Mouse (Mus musculus) limb, embryonic 12.5 days (tissue): ENCODE data around the gene Sh3glb2. TPM values are rescaled to one million over a fixed set of nuclear protein-coding genes. Genes with fewer than 3 reads are reported as not detected.

Experiments used
- ATAC-seq: fragments of 200-750 bp; cut with Nextera tagmentation; 2 replicates; pipeline ENCODE4 v1.8.0; 2017; ENCODE audit warnings: low read depth, moderate TSS enrichment; ENCODE audit not compliant: insufficient number of reproducible peaks, insufficient read depth, low FRiP score, low TSS enrichment
- H3K27ac ChIP-seq: fragments of 300-500 bp; sonication (generic); 2 replicates; pipeline ENCODE4 v1.5.1; 2016; ENCODE audit warnings: mild to moderate bottlenecking, moderate library complexity
- H3K27me3 ChIP-seq: fragments of 300-500 bp; sonication (generic); 2 replicates; pipeline ENCODE4 v1.6.1; 2016; ENCODE audit warnings: mild to moderate bottlenecking, moderate library complexity
- H3K36me3 ChIP-seq: fragments of 300-500 bp; sonication (generic); 2 replicates; pipeline ENCODE4 v1.6.1; 2016; ENCODE audit warnings: mild to moderate bottlenecking, moderate library complexity
- H3K4me1 ChIP-seq: fragments of 300-500 bp; sonication (generic); replicated peaks from 2 replicates; pipeline ENCODE4 v1.6.1; 2016
- H3K4me2 ChIP-seq: fragments of 300-500 bp; sonication (generic); 2 replicates; pipeline ENCODE4 v1.6.1; 2016; ENCODE audit warnings: mild to moderate bottlenecking, moderate library complexity
- H3K4me3 ChIP-seq: fragments of 300-500 bp; sonication (generic); replicated peaks from 2 replicates; pipeline ENCODE4 v1.5.1; 2016; ENCODE audit warnings: mild to moderate bottlenecking
- H3K9ac ChIP-seq: fragments of 300-500 bp; sonication (generic); replicated peaks from 2 replicates; pipeline ENCODE4 v1.6.1; 2016; ENCODE audit warnings: mild to moderate bottlenecking, moderate library complexity
- H3K9me3 ChIP-seq: fragments of 300-500 bp; sonication (generic); 2 replicates; pipeline ENCODE4 v1.6.1; 2016; ENCODE audit warnings: mild to moderate bottlenecking, moderate library complexity
- WGBS: fragments of 180-500 bp; shearing (Covaris S2); methylation state at CpG from one replicate; pipeline ENCODE4 v1.1.7; 2016; 5-methylcytosine and 5-hydroxymethylcytosine counted together
- microRNA-seq: library from miRNA; unstranded; fragments of <30 nt; microRNA quantifications from one replicate; pipeline ENCODE4, GENCODE M21; 2017
- polyA plus RNA-seq: library from polyadenylated mRNA; unstranded; fragments of >200 nt; fragmentation: Nextera tagmentation; extraction: Ambion mirVana; gene quantifications from 2 replicates; pipeline ENCODE4 v1.2.1, GENCODE M21; 2016

Sh3glb2 gene
- polyA plus RNA-seq, 1 experiment from 2014 or later: 91.0 TPM

- Histone ChIP-seq H3K4me1 (no peaks in the 10 kb centered on the region), H3K27me3 (no peaks in the 10 kb centered on the region), H3K4me2 (no peak overlapping the region), H3K9me3 (no peaks in the 10 kb centered on the region), H3K27ac (no peak overlapping the region), H3K9ac (no peak overlapping the region), H3K36me3 (peaks cover 85% of the 10 kb centered on the region), H3K4me3 (no peak overlapping the region)
- 89% methylated on average over 5 of the region's 5 CpGs for WGBS
- ATAC-seq: no peak
These were observed 59.2 kb downstream of the Sh3glb2 start for GRCm38 (mm10) chr2:30299966-30300365.

- H3K27me3 ChIP-seq: no peaks in the 10 kb centered on the region
- no peak overlapping the region for H3K4me3 ChIP-seq
- no peaks in the 10 kb centered on the region for H3K4me1 ChIP-seq
- 85% methylated on average over 3 of the region's 3 CpGs for WGBS
- no peaks in the 10 kb centered on the region for H3K9me3 ChIP-seq
- no peak overlapping the region for H3K9ac ChIP-seq
- H3K4me2 ChIP-seq: no peak overlapping the region
- ATAC-seq: no peak
- peaks cover 81% of the 10 kb centered on the region for H3K36me3 ChIP-seq
- H3K27ac ChIP-seq: no peak overlapping the region
These were observed 59.6 kb downstream of the Sh3glb2 start for GRCm38 (mm10) chr2:30299525-30299924.

Small RNA genes lying within 50 kb of the gene (microRNA-seq; reads per million reads assigned to microRNA genes)
- gene Gm47292: not detected

Other genes starting within 250 kb of the Sh3glb2 start
- gene Zer1, start 234.8 kb downstream of the Sh3glb2 start, polyA plus RNA-seq: 11.8 and 12.0 TPM in 2 replicates
- gene Tbc1d13, start 225.6 kb downstream of the Sh3glb2 start, polyA plus RNA-seq: 11.3 and 13.1 TPM in 2 replicates
- 17.9 and 18.4 TPM in 2 replicates for gene Endog, start 187.8 kb downstream of the Sh3glb2 start, polyA plus RNA-seq
- 84.5 and 90.7 TPM in 2 replicates for gene Spout1, start 180.9 kb downstream of the Sh3glb2 start, polyA plus RNA-seq
- 8.2 and 8.7 TPM in 2 replicates for gene Kyat1, start 153.5 kb downstream of the Sh3glb2 start, polyA plus RNA-seq
- gene Lrrc8a, start 121.6 kb downstream of the Sh3glb2 start, polyA plus RNA-seq: 33.5 and 37.5 TPM in 2 replicates
- gene Gm28035, start 118.8 kb downstream of the Sh3glb2 start, polyA plus RNA-seq: 0.40 TPM in 1 of 2 replicates, not detected in the other
- 2.6 and 3.6 TPM in 2 replicates for gene Phyhd1, start 93.1 kb downstream of the Sh3glb2 start, polyA plus RNA-seq
- gene Gm28038, start 78.3 kb downstream of the Sh3glb2 start, polyA plus RNA-seq: not detected in 2 replicates
- gene Dolk, start 73.0 kb downstream of the Sh3glb2 start, polyA plus RNA-seq: 27.7 and 28.7 TPM in 2 replicates
- 32.0 and 41.4 TPM in 2 replicates for gene Nup188, start 72.9 kb downstream of the Sh3glb2 start, polyA plus RNA-seq
- gene Miga2, start 4.9 kb upstream of the Sh3glb2 start, polyA plus RNA-seq: 26.9 and 30.6 TPM in 2 replicates
- gene Dolpp1, start 32.9 kb upstream of the Sh3glb2 start, polyA plus RNA-seq: 33.2 and 39.1 TPM in 2 replicates
- 24.4 and 27.5 TPM in 2 replicates for gene Crat, start 56.5 kb upstream of the Sh3glb2 start, polyA plus RNA-seq
- gene Ptpa, start 56.7 kb upstream of the Sh3glb2 start, polyA plus RNA-seq: 154 and 155 TPM in 2 replicates
- 3.6 and 4.5 TPM in 2 replicates for gene Ier5l, start 114.9 kb upstream of the Sh3glb2 start, polyA plus RNA-seq
- gene Cstad, start 235.7 kb upstream of the Sh3glb2 start, polyA plus RNA-seq: 0.63 and 1.7 TPM in 2 replicates